Mouse (Mus musculus) frontal cortex, adult (tissue): ENCODE measurements at regions not wholly inside any gene's neighbourhood (a gene's known extent, or its start where the extent isn't known, plus 50 kb on each side); places are given as distances from the start of the nearest gene placed in this dataset.

ENCODE experiments used
- ATAC-seq: cut with Nextera tagmentation; 2 replicates; pipeline ENCODE4 v1.9.2; 2017; ENCODE audit warnings: mild to moderate bottlenecking, moderate library complexity, mixed read lengths; ENCODE audit not compliant: low TSS enrichment

DNA sequence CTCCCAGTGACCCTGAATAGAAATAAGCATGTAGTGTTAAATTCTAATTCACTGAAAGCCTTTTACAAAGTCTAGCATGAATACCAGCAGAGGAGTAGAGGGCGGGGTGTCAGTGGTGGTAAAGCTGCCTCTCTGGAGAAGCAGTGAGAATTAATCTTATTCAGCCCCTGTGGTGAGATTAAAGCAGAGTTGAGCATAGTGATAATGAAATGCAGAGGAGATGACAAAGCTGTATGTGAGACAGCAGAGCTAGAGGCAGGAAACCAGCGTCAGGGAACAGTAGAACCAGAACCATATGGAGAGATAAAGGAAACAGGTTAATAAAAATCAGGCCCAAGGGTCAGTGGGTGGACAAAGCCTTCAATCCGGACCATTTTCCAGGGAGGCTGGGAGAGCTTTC, 1827.2 kb downstream of the Poteg start:
- ATAC-seq, result peak; percentile 31; the same call in 1 of the 2 replicates

DNA sequence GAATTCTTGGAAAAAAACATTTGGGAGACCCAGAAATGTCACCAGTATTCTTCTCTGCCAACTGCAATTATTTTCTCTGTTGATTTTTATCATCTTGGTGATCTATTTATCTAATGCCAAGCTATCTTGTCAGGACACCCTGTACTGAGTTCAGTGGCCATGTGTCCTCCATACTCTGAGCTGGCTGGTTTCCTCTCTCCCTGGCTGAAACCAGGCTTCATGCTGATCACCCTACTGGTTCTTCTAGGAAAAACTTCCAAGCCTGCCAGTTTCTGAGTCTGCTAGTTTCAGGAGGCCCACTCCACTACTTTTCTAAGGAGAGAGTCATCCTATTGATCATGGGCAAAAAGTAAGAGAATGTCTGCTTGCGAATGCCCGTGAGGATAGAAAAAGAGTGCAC, 1831.2 kb downstream of the Poteg start:
- peak; percentile 47 for ATAC-seq

DNA sequence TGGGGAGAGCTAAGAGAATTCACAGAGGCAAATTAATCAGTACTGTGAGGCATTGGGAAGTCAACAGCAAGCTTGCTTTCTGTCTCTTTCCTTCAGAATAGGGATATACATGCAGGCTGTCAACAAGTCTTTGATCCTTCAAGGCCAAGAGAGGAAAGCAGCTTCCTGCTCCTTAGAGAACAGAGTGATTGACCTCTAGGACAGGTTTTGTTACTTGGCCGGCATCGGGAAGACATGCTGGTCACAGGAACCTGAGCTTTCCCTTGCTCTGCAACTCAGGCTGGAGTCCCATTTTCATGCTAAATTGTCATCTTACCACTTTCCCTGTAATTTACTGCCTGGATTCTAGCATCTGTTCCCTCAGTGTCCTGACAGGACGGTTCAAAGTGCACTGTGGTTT, 1831.8 kb downstream of the Poteg start:
- ATAC-seq, result no peak

DNA sequence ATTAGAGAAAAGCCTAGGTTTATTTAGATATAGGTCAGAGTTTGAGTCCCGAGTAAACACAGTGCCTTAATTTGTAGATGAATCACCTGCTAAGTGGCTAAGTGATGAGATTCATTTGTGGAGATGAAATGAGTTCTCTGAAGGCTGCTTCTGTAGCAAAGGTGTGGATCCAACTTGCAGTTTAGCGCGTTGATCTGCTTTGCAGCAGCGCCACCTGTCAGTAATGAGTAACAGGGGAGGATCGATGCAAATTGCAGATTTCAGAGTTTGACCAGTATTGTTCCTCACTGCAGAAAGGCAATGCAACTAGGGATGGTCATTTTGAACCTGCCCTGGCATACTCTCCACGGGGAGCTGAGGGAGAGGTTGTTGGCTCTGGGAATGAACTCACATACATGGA, 1842.9 kb downstream of the Poteg start:
- peak; percentile 79 for ATAC-seq
